In the genomic region with DNA sequence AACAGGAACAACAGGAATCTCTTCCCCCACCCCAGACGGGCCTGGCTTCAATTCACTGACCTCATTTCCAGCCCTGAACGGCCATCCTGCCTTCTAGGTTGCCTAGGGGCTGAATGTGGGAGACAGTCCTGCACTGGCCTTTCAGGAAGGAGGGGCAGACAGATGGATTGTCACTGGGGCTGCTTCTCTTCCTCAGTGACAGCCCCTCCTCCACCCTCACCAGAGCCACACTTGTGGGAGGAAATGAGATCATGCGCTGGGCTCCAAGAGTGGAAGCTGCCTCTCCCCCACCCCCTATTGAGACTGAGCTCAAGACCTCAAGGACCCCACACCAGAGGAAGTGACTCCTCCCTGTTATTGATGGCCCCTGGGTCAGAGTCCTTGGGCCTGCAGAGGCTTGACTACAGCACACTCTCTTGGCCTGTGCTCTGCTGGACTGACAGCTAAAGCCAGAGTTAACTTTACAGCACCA, we compare ENCODE assay signal across 8 mouse cellular contexts. TPM values are rescaled to one million over a fixed set of nuclear protein-coding genes. Genes with fewer than 3 reads are reported as not detected.
A peak's percentile ranks its signal among the peaks of the same experiment; 100 is the strongest.
DNase-seq lines count a peak whose midpoint lies in the region; ATAC-seq lines count a peak whose summit lies in the region.

No protein-coding gene starts in this region.

- peaks cover 13% of the 10 kb centered on the region; the same call in 1 of the 2 replicates for H3K36me3 ChIP-seq in macrophage (ENCODE audit: inconsistent target)

- intact Hi-C loops in left cerebral cortex, postnatal 10 days (cut with DNase I), result no loop called here

- ATAC-seq in erythroblast, adult 5-6 weeks (replicated peaks; ENCODE audit: low FRiP score, poor library complexity, severe bottlenecking), result no peak

- WGBS in macrophage (ENCODE audit: missing documents), result 0% methylated on average over 3 of the region's 3 CpGs

- H3K79me2 ChIP-seq in macrophage (ENCODE audit: inconsistent target), result peaks cover 63% of the 10 kb centered on the region

- H3K4me1 ChIP-seq in brown adipose tissue, adult 24 weeks (ENCODE audit: control insufficient read depth, insufficient read depth, insufficient read length, low read length), result peaks cover 61% of the 10 kb centered on the region

- peak; percentile 32 for DNase-seq in ZHBTc4 (ENCODE audit: low read depth, low spot score)
- peak; percentile 75 for DNase-seq in gastrocnemius, postnatal 25 days
- DNase-seq in induced T-regulatory cell, adult 2 months (ENCODE audit: low read depth), result peak; percentile 71
- peak; percentile 41 to 90 for DNase-seq in left cerebral cortex, postnatal 10 days (ENCODE audit: extremely low spot score in 1 of 2, low spot score in 2 of 2)
- peak; percentile 64 for DNase-seq in skeletal muscle tissue, adult 2 months (ENCODE audit: low read depth, low spot score)

- H3K4me3 ChIP-seq in brown adipose tissue, adult 24 weeks (ENCODE audit: insufficient read depth, low read depth, low read length), result no peak overlapping the region
- H3K4me3 ChIP-seq in macrophage (ENCODE audit: inconsistent target), result no peak overlapping the region

- H3K27ac ChIP-seq in brown adipose tissue, adult 24 weeks (replicated peaks; ENCODE audit: low read depth, low read length), result peak overlapping the region; percentile 93
- peak overlapping the region; percentile 80 for H3K27ac ChIP-seq in macrophage

RNA-seq across cellular contexts. Expression of a gene that starts 30.1 kb away (rescaled TPM):
- polyA plus RNA-seq in brown adipose tissue, adult 24 weeks (2012; ENCODE audit: insufficient read depth, insufficient read length, missing spikeins), result 34.0 and 37.1 TPM in 2 replicates
- 10 to 100 TPM; 19.9 to 23.1 TPM for total RNA-seq in gastrocnemius, postnatal 25 days (2021)
- total RNA-seq in left cerebral cortex, postnatal 10 days (2021), result 10 to 100 TPM; 44.5 to 45.7 TPM
- total RNA-seq in macrophage (2018; cell fraction: chromatin; rRNA removed), result 10 to 100 TPM; 16.0 to 91.6 (median 51.0) TPM
- total RNA-seq in macrophage (2018; cell fraction: cytosol; rRNA removed), result 10 to 100 TPM; 29.1 to 37.9 (median 33.2) TPM
- 10 to 100 TPM; 25.2 to 74.3 (median 46.6) TPM for total RNA-seq in macrophage (2018; cell fraction: nucleus; rRNA removed)
- polyA plus RNA-seq in macrophage (2018), result 24.3 to 34.5 TPM (median 30.4 TPM) in 3 replicates
- total RNA-seq in erythroblast, adult 5-6 weeks (2015; ENCODE audit: low replicate concordance), result 4.4 and 6.3 TPM in 2 replicates
- total RNA-seq in erythroblast, adult 5-6 weeks (2017; ENCODE audit: low replicate concordance), result 9.1 and 15.9 TPM in 2 replicates

RNA-seq across cellular contexts. Expression of a gene that starts 49.6 kb away (rescaled TPM):
- polyA plus RNA-seq in brown adipose tissue, adult 24 weeks (2012; ENCODE audit: insufficient read depth, insufficient read length, missing spikeins), result 4.4 and 5.9 TPM in 2 replicates
- total RNA-seq in gastrocnemius, postnatal 25 days (2021), result 1 to 10 TPM; 5.1 to 6.0 TPM
- total RNA-seq in left cerebral cortex, postnatal 10 days (2021), result 10 to 100 TPM; 12.7 to 13.8 TPM
- total RNA-seq in macrophage (2018; cell fraction: chromatin; rRNA removed), result 10 to 100 TPM in 3 of 26 experiments, 1 to 10 TPM in 23; 2.1 to 12.7 (median 7.1) TPM
- total RNA-seq in macrophage (2018; cell fraction: cytosol; rRNA removed), result 1 to 10 TPM; 3.5 to 5.8 (median 4.8) TPM
- total RNA-seq in macrophage (2018; cell fraction: nucleus; rRNA removed), result 10 to 100 TPM in 1 of 26 experiments, 1 to 10 TPM in 25; 2.5 to 13.3 (median 4.6) TPM
- 3.2 to 6.3 TPM (median 3.4 TPM) in 3 replicates for polyA plus RNA-seq in macrophage (2018)
- total RNA-seq in erythroblast, adult 5-6 weeks (2015; ENCODE audit: low replicate concordance), result 1.5 and 1.9 TPM in 2 replicates
- 1.5 and 5.7 TPM in 2 replicates for total RNA-seq in erythroblast, adult 5-6 weeks (2017; ENCODE audit: low replicate concordance)

RNA-seq across cellular contexts. Expression of a gene that starts 51.4 kb away (rescaled TPM):
- 0.59 and 1.1 TPM in 2 replicates for polyA plus RNA-seq in brown adipose tissue, adult 24 weeks (2012; ENCODE audit: insufficient read depth, insufficient read length, missing spikeins)
- under 1 TPM; 0.54 to 0.97 TPM for total RNA-seq in gastrocnemius, postnatal 25 days (2021)
- total RNA-seq in left cerebral cortex, postnatal 10 days (2021), result 10 to 100 TPM in 1 of 2 experiments, 1 to 10 TPM in 1; 8.7 to 10.2 TPM
- 10 to 100 TPM in 25 of 26 experiments, 1 to 10 TPM in 1; 9.2 to 88.5 (median 38.6) TPM for total RNA-seq in macrophage (2018; cell fraction: chromatin; rRNA removed)
- total RNA-seq in macrophage (2018; cell fraction: cytosol; rRNA removed), result 10 to 100 TPM in 25 of 26 experiments, 1 to 10 TPM in 1; 9.7 to 25.1 (median 18.9) TPM
- total RNA-seq in macrophage (2018; cell fraction: nucleus; rRNA removed), result 10 to 100 TPM; 13.5 to 50.3 (median 27.5) TPM
- polyA plus RNA-seq in macrophage (2018), result 14.8 to 24.2 TPM (median 22.8 TPM) in 3 replicates
- total RNA-seq in erythroblast, adult 5-6 weeks (2015; ENCODE audit: low replicate concordance), result 3.1 and 3.3 TPM in 2 replicates
- total RNA-seq in erythroblast, adult 5-6 weeks (2017; ENCODE audit: low replicate concordance), result 5.9 and 6.7 TPM in 2 replicates
